Mouse (Mus musculus): ENCODE data around the gene Tecpr2.

DNA sequence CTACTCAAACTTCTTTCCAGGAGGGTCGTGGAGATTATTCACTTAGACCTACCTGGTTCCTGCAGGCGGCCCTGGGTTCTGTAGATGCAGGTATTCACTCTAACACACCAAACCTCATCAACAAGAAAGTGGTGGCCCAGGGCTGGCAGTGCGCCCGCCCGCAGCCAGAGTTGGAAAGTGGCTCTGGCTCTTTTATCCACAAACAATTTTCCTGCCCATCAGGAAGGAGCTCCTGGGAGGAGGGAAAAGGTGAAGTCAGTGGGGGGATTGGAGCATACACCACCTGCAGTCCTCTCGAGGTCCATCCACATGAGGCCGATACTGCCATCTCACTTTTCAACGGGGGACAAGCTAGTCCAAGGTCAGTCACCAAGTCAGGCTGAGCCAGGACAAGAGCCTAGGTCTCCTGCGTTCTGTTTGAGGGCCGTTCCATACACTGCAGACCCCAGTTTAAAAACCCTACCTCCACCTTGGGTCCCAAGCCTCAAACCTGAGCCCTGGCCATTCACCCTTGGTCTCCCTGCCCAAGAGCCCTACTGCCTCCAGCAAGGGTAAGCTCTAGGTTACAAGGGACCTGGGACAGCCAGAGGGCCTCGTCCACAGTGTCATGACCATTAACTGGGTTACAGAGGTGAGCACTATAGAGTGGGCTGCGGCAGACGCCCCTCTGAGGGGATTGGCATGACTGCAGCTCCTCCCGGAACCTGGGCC, 89.0 kb downstream of the Tecpr2 start:
- no peak for TF ChIP-seq CTCF (IDR thresholded peaks at IDR 0.05; ENCODE audit: insufficient read depth, low read length)
- no peak for TF ChIP-seq POLR2A (IDR thresholded peaks at IDR 0.05; ENCODE audit: borderline replicate concordance, extremely low read depth, low read depth, low read length)
